Mouse (Mus musculus) adipose tissue, adult 10 weeks (tissue): ENCODE results near the gene Ppef2. TPM values are rescaled to one million over a fixed set of nuclear protein-coding genes. Genes with fewer than 3 reads are reported as not detected.

Experiments used
- polyA plus RNA-seq: library from polyadenylated mRNA; stranded (reverse); fragments of 350-450 nt; fragmentation: Illumina TruSeq; extraction: RNeasy Lipid Tissue Mini Kit (QIAGEN cat#74804); gene quantifications from one replicate; pipeline ENCODE4 v1.2.3, GENCODE M21; 2014; ENCODE audit warnings: low read depth, low replicate concordance

The Ppef2 gene
- polyA plus RNA-seq: 0.50 TPM

DNA sequence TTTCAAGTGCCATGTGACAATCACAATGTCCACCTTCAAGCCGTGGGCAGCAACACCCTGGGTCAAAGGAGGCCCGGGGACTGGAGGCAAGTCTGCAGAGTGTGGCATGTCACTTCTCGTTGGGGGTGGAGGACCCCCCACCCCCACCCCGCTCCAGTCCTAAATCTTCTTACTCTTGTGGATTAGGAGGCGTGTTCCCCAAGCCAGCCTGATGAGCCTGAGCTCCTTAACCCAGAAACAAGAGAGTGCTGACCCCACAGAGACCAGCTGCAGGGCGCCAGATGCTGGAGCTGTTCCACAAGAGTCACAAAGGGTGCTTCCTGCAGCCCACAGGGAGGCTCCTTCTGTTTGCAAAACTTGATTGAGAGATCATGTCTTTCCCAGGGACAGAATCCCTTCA, at the start of gene Ppef2:
Gene Ppef2, minus strand, starts transcription at position 61 of the 400 bp plus-strand sequence.

DNA sequence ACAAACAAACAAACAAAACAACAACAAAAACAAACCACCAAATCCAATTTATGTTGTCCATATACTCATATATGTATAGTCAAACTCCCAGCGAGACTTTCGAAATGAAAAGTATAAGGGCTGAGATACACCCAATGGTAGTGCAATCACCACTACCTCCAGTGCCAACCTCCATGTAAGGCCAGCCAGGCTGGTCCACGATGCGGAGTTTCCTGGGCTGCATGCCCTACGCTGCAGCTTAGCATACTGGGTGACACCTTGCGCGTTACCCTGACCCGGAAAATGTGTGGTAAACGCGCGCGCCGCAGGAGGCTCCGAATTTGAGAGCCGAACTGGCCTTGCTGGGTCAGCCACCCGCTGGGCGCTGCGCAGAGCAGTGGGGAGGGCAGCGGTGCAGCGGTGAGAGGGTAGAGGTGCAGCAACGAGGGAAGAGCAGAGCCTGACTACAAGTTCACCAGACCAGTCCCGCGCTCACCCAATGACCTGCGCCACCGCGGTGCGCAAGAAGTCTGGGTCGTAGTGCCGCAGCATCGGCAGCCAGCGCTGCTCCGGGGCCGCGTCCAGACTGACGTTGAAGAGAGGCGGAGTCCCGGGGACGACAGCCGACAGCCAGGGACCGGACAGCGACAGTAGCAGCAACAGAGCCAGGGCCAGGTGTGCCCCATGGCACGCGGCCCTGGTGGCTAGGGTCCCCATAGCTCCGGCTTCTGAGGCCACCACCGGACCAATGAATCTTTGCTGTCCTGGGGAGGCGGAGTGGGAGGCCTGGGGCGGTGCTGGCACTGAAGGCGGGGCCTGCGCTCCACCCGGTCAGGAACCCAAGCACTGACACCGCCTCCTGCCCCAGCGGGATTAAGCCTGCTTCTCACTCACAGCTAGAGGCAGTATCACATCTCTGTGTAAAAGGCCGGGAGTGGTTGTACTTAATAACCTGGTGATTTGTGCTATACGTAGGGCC, 21.6 kb upstream of the Ppef2 start, which contains the start of gene Naaa:
Gene Naaa, minus strand, starts transcription at position 734 of the 958 bp plus-strand sequence.

DNA sequence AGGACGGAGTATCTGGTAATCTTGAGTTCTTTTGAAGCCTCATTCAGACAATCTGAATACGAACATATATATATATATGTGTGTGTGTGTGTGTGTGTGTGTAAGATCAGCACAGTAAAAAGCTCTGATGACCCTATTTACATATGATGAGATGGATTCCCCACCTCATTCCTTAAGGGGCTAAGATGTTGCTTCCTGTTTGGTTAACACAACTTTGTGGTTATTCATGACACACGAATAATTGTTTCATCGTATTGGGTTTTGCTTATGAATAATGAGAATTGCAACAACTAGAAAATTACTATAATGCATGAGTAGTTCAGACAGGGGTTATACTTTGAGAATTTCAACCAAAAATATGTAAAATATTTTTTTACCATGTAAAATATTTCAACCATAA, 40.8 kb downstream of the Ppef2 start, which contains the start of gene U90926:
Gene U90926, minus strand, starts transcription at position 101 of the 400 bp plus-strand sequence.

Other genes starting within 250 kb of the Ppef2 start
- 12.0 TPM for gene Cdkl2, start 212.4 kb downstream of the Ppef2 start, polyA plus RNA-seq
- gene G3bp2, start 172.6 kb downstream of the Ppef2 start, polyA plus RNA-seq: 92.9 TPM
- gene Uso1, start 118.3 kb downstream of the Ppef2 start, polyA plus RNA-seq: 93.0 TPM
- not detected for gene U90926, start 40.9 kb downstream of the Ppef2 start, polyA plus RNA-seq
- gene Naaa, start 21.9 kb upstream of the Ppef2 start, polyA plus RNA-seq: 40.2 TPM
- 11.8 TPM for gene Sdad1, start 54.2 kb upstream of the Ppef2 start, polyA plus RNA-seq
- gene Cxcl9, start 71.8 kb upstream of the Ppef2 start, polyA plus RNA-seq: 17.2 TPM
- gene Art3, start 75.5 kb upstream of the Ppef2 start, polyA plus RNA-seq: 198 TPM
- 3.6 TPM for gene Cxcl10, start 92.6 kb upstream of the Ppef2 start, polyA plus RNA-seq
- gene Nup54, start 178.9 kb upstream of the Ppef2 start, polyA plus RNA-seq: 18.5 TPM